Mouse (Mus musculus): Measurements from ENCODE around the gene Paqr9. TPM values are rescaled to one million over a fixed set of nuclear protein-coding genes. Genes with fewer than 3 reads are reported as not detected.

Gene Paqr9
- polyA plus RNA-seq, 1 experiment from 2014 or later: 0.47 TPM

- Histone ChIP-seq H3K27ac (replicated peaks; ENCODE audit: low read depth, low read length) (no peak overlapping the region), H3K9ac (ENCODE audit: low read depth, low read length) (no peak overlapping the region), H3K9me3 (ENCODE audit: control insufficient read depth, low read length) (no peaks in the 10 kb centered on the region), H3K4me3 (ENCODE audit: low read depth, low read length) (no peak overlapping the region), H3K36me3 (ENCODE audit: control insufficient read depth, insufficient read depth, low read length) (no peaks in the 10 kb centered on the region), H3K4me2 (ENCODE audit: low read depth, low read length) (no peak overlapping the region), H3K4me1 (ENCODE audit: control insufficient read depth, insufficient read depth, low read length) (no peaks in the 10 kb centered on the region), H3K27me3 (replicated peaks; ENCODE audit: control insufficient read depth, insufficient read depth, low read length) (no peaks in the 10 kb centered on the region)
- DNase-seq (ENCODE audit: low spot score) (no peak), ATAC-seq (ENCODE audit: low read depth) (no peak)
- 84% methylated on average over 8 of the region's 8 CpGs for WGBS
Measured at GRCm38 (mm10) chr9:95521031-95521430, 38.4 kb upstream of the Paqr9 start.

GRCm38 (mm10) chr9:95521566-95521965, 37.9 kb upstream of the Paqr9 start:
- Histone ChIP-seq H3K36me3 (ENCODE audit: control insufficient read depth, insufficient read depth, low read length) (no peaks in the 10 kb centered on the region), H3K27ac (replicated peaks; ENCODE audit: low read depth, low read length) (no peak overlapping the region), H3K4me3 (ENCODE audit: low read depth, low read length) (no peak overlapping the region), H3K4me1 (ENCODE audit: control insufficient read depth, insufficient read depth, low read length) (no peaks in the 10 kb centered on the region), H3K9ac (ENCODE audit: low read depth, low read length) (no peak overlapping the region), H3K27me3 (replicated peaks; ENCODE audit: control insufficient read depth, insufficient read depth, low read length) (no peaks in the 10 kb centered on the region), H3K9me3 (ENCODE audit: control insufficient read depth, low read length) (no peaks in the 10 kb centered on the region), H3K4me2 (ENCODE audit: low read depth, low read length) (no peak overlapping the region)
- 48% methylated on average over 10 of the region's 10 CpGs for WGBS
- ATAC-seq (ENCODE audit: low read depth): peak; percentile 41; the same call in 1 of the 2 replicates
- DNase-seq (ENCODE audit: low spot score): peak; percentile 53

- Histone ChIP-seq H3K4me2 (ENCODE audit: low read depth, low read length) (no peak overlapping the region), H3K27me3 (replicated peaks; ENCODE audit: control insufficient read depth, insufficient read depth, low read length) (no peaks in the 10 kb centered on the region), H3K9ac (ENCODE audit: low read depth, low read length) (no peak overlapping the region), H3K9me3 (ENCODE audit: control insufficient read depth, low read length) (no peaks in the 10 kb centered on the region), H3K4me1 (ENCODE audit: control insufficient read depth, insufficient read depth, low read length) (no peaks in the 10 kb centered on the region), H3K4me3 (ENCODE audit: low read depth, low read length) (no peak overlapping the region), H3K27ac (replicated peaks; ENCODE audit: low read depth, low read length) (no peak overlapping the region), H3K36me3 (ENCODE audit: control insufficient read depth, insufficient read depth, low read length) (no peaks in the 10 kb centered on the region)
- ATAC-seq (ENCODE audit: low read depth) (no peak), DNase-seq (ENCODE audit: low spot score) (no peak)
- 89% methylated on average over 2 of the region's 2 CpGs for WGBS
Measured at GRCm38 (mm10) chr9:95522561-95522960, 36.9 kb upstream of the Paqr9 start.

- H3K27me3 ChIP-seq (replicated peaks; ENCODE audit: control insufficient read depth, insufficient read depth, low read length): no peaks in the 10 kb centered on the region
- WGBS: 81% methylated on average over 6 of the region's 6 CpGs
- no peaks in the 10 kb centered on the region for H3K36me3 ChIP-seq (ENCODE audit: control insufficient read depth, insufficient read depth, low read length)
- no peak overlapping the region for H3K9ac ChIP-seq (ENCODE audit: low read depth, low read length)
- DNase-seq (ENCODE audit: low spot score) (no peak), ATAC-seq (ENCODE audit: low read depth) (no peak)
- no peak overlapping the region for H3K27ac ChIP-seq (replicated peaks; ENCODE audit: low read depth, low read length)
- no peak overlapping the region for H3K4me2 ChIP-seq (ENCODE audit: low read depth, low read length)
- no peaks in the 10 kb centered on the region for H3K4me1 ChIP-seq (ENCODE audit: control insufficient read depth, insufficient read depth, low read length)
- no peak overlapping the region for H3K4me3 ChIP-seq (ENCODE audit: low read depth, low read length)
- H3K9me3 ChIP-seq (ENCODE audit: control insufficient read depth, low read length): no peaks in the 10 kb centered on the region
Measured at GRCm38 (mm10) chr9:95525376-95525775, 34.1 kb upstream of the Paqr9 start.

GRCm38 (mm10) chr9:95525961-95526360, 33.5 kb upstream of the Paqr9 start:
- Histone ChIP-seq H3K9ac (ENCODE audit: low read depth, low read length) (no peak overlapping the region), H3K27ac (replicated peaks; ENCODE audit: low read depth, low read length) (no peak overlapping the region), H3K4me1 (ENCODE audit: control insufficient read depth, insufficient read depth, low read length) (no peaks in the 10 kb centered on the region), H3K4me2 (ENCODE audit: low read depth, low read length) (no peak overlapping the region), H3K9me3 (ENCODE audit: control insufficient read depth, low read length) (no peaks in the 10 kb centered on the region), H3K4me3 (ENCODE audit: low read depth, low read length) (no peak overlapping the region), H3K27me3 (replicated peaks; ENCODE audit: control insufficient read depth, insufficient read depth, low read length) (no peaks in the 10 kb centered on the region), H3K36me3 (ENCODE audit: control insufficient read depth, insufficient read depth, low read length) (no peaks in the 10 kb centered on the region)
- ATAC-seq (ENCODE audit: low read depth) (peak; percentile 89), DNase-seq (ENCODE audit: low spot score) (peak; percentile 69)
- 16% methylated on average over 2 of the region's 2 CpGs for WGBS

- H3K27ac ChIP-seq (replicated peaks; ENCODE audit: low read depth, low read length): no peak overlapping the region
- no peaks in the 10 kb centered on the region for H3K4me1 ChIP-seq (ENCODE audit: control insufficient read depth, insufficient read depth, low read length)
- ATAC-seq (ENCODE audit: low read depth): no peak
- H3K9me3 ChIP-seq (ENCODE audit: control insufficient read depth, low read length): no peaks in the 10 kb centered on the region
- H3K4me3 ChIP-seq (ENCODE audit: low read depth, low read length): no peak overlapping the region
- H3K27me3 ChIP-seq (replicated peaks; ENCODE audit: control insufficient read depth, insufficient read depth, low read length): no peaks in the 10 kb centered on the region
- DNase-seq (ENCODE audit: low spot score): no peak
- WGBS: 53% methylated on average over 2 of the region's 2 CpGs
- no peak overlapping the region for H3K4me2 ChIP-seq (ENCODE audit: low read depth, low read length)
- no peaks in the 10 kb centered on the region for H3K36me3 ChIP-seq (ENCODE audit: control insufficient read depth, insufficient read depth, low read length)
- no peak overlapping the region for H3K9ac ChIP-seq (ENCODE audit: low read depth, low read length)
Measured at GRCm38 (mm10) chr9:95527676-95528075, 31.8 kb upstream of the Paqr9 start.

- ATAC-seq (ENCODE audit: low read depth): no peak
- Histone ChIP-seq H3K27me3 (replicated peaks; ENCODE audit: control insufficient read depth, insufficient read depth, low read length) (no peaks in the 10 kb centered on the region), H3K4me2 (ENCODE audit: low read depth, low read length) (no peak overlapping the region), H3K9ac (ENCODE audit: low read depth, low read length) (no peak overlapping the region), H3K27ac (replicated peaks; ENCODE audit: low read depth, low read length) (no peak overlapping the region), H3K36me3 (ENCODE audit: control insufficient read depth, insufficient read depth, low read length) (no peaks in the 10 kb centered on the region), H3K9me3 (ENCODE audit: control insufficient read depth, low read length) (no peaks in the 10 kb centered on the region), H3K4me1 (ENCODE audit: control insufficient read depth, insufficient read depth, low read length) (no peaks in the 10 kb centered on the region), H3K4me3 (ENCODE audit: low read depth, low read length) (no peak overlapping the region)
- 48% methylated on average over 3 of the region's 3 CpGs for WGBS
- peak; percentile 45 for DNase-seq (ENCODE audit: low spot score)
Measured at GRCm38 (mm10) chr9:95531144-95531543, 28.3 kb upstream of the Paqr9 start.

GRCm38 (mm10) chr9:95533817-95534216, 25.6 kb upstream of the Paqr9 start:
- no peaks in the 10 kb centered on the region for H3K9me3 ChIP-seq (ENCODE audit: control insufficient read depth, low read length)
- no peaks in the 10 kb centered on the region for H3K4me1 ChIP-seq (ENCODE audit: control insufficient read depth, insufficient read depth, low read length)
- no peak overlapping the region for H3K27ac ChIP-seq (replicated peaks; ENCODE audit: low read depth, low read length)
- no peak overlapping the region for H3K4me3 ChIP-seq (ENCODE audit: low read depth, low read length)
- no peaks in the 10 kb centered on the region for H3K36me3 ChIP-seq (ENCODE audit: control insufficient read depth, insufficient read depth, low read length)
- no peak overlapping the region for H3K9ac ChIP-seq (ENCODE audit: low read depth, low read length)
- H3K4me2 ChIP-seq (ENCODE audit: low read depth, low read length): no peak overlapping the region
- peak; percentile 26 for DNase-seq (ENCODE audit: low spot score)
- 37% methylated on average over 6 of the region's 6 CpGs for WGBS
- H3K27me3 ChIP-seq (replicated peaks; ENCODE audit: control insufficient read depth, insufficient read depth, low read length): no peaks in the 10 kb centered on the region
- no peak for ATAC-seq (ENCODE audit: low read depth)

- Histone ChIP-seq H3K4me3 (ENCODE audit: low read depth, low read length) (no peak overlapping the region), H3K27me3 (replicated peaks; ENCODE audit: control insufficient read depth, insufficient read depth, low read length) (no peaks in the 10 kb centered on the region), H3K27ac (replicated peaks; ENCODE audit: low read depth, low read length) (no peak overlapping the region), H3K9ac (ENCODE audit: low read depth, low read length) (no peak overlapping the region), H3K9me3 (ENCODE audit: control insufficient read depth, low read length) (no peaks in the 10 kb centered on the region), H3K4me1 (ENCODE audit: control insufficient read depth, insufficient read depth, low read length) (no peaks in the 10 kb centered on the region), H3K4me2 (ENCODE audit: low read depth, low read length) (no peak overlapping the region), H3K36me3 (ENCODE audit: control insufficient read depth, insufficient read depth, low read length) (no peaks in the 10 kb centered on the region)
- 45% methylated on average over 2 of the region's 2 CpGs for WGBS
- no peak for DNase-seq (ENCODE audit: low spot score)
- ATAC-seq (ENCODE audit: low read depth): no peak
Measured at GRCm38 (mm10) chr9:95539176-95539800, 20.2 kb upstream of the Paqr9 start.

All from embryonic facial prominence, embryonic 14.5 days (tissue).